Mouse (Mus musculus): ENCODE results near the gene Zfyve1. TPM values are rescaled to one million over a fixed set of nuclear protein-coding genes. Genes with fewer than 3 reads are reported as not detected.

The Zfyve1 gene
- polyA plus RNA-seq, 1 experiment from 2014 or later, result 21.4 TPM

DNA sequence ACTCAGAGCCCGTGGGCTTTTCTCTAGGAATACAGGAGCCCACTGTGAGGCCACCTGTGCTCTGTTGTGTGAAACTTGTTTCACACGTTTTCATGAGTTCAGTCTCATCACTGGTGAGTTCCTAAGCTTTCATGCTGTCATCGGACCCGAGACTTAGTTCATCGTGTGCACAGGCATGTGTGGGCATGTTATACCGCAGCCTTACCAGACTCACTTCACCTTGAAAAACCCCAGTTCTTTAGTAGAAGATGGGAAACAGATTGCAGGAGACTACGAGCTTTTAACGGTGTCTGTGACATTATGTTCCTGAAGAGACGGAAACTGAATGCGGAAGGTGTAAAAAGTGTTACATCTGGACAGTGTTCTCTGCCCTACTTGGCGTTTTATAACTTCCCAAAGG lies 61.6 kb downstream of the Zfyve1 start:
- no peak overlapping the region for H3K27ac ChIP-seq (ENCODE audit: low read depth, low read length)
- no peak overlapping the region for H3K9ac ChIP-seq (ENCODE audit: low read length)
- 91% methylated on average over 11 of the region's 11 CpGs for WGBS
- H3K4me3 ChIP-seq (ENCODE audit: low read depth, low read length), result no peak overlapping the region
- no peaks in the 10 kb centered on the region for H3K4me1 ChIP-seq (ENCODE audit: control insufficient read depth, insufficient read depth, low read length)
- no peaks in the 10 kb centered on the region for H3K27me3 ChIP-seq (ENCODE audit: control insufficient read depth, insufficient read depth, low read length)
- no peak for ATAC-seq (ENCODE audit: low FRiP score)
- H3K9me3 ChIP-seq (ENCODE audit: control insufficient read depth, low read length), result no peaks in the 10 kb centered on the region
- DNase-seq (ENCODE audit: low spot score, missing footprints), result no peak
- H3K36me3 ChIP-seq (ENCODE audit: control insufficient read depth, insufficient read depth, low read length), result peaks cover 4% of the 10 kb centered on the region
- H3K4me2 ChIP-seq, result no peak overlapping the region

DNA sequence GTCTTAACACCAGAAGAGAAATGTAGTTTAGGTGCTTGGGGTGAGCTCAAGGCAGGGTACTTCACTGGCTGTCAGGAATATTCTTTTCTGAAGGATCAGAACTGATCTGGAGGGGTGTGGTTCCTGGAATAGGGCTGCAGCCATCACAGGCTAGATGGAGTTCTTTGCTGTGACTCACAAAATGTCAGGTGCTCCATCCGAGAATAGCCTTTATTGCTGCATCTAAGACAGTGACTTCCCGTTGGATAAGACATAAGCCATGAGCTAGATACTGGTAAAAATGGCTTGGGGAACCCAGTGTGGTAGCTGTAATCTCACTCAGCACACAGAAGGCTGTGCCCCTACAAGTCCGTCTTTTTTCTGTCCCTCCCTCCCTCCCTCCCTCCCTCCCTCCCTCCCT lies 62.8 kb downstream of the Zfyve1 start:
- Histone ChIP-seq H3K36me3 (ENCODE audit: control insufficient read depth, insufficient read depth, low read length) (peaks cover under 1% of the 10 kb centered on the region), H3K9ac (ENCODE audit: low read length) (no peak overlapping the region), H3K4me3 (ENCODE audit: low read depth, low read length) (no peak overlapping the region), H3K27me3 (ENCODE audit: control insufficient read depth, insufficient read depth, low read length) (no peaks in the 10 kb centered on the region), H3K27ac (ENCODE audit: low read depth, low read length) (no peak overlapping the region), H3K4me2 (no peak overlapping the region), H3K9me3 (ENCODE audit: control insufficient read depth, low read length) (no peaks in the 10 kb centered on the region), H3K4me1 (ENCODE audit: control insufficient read depth, insufficient read depth, low read length) (no peaks in the 10 kb centered on the region)
- 83% methylated on average over 3 of the region's 3 CpGs for WGBS
- DNase-seq (ENCODE audit: low spot score, missing footprints) (no peak), ATAC-seq (ENCODE audit: low FRiP score) (no peak)

DNA sequence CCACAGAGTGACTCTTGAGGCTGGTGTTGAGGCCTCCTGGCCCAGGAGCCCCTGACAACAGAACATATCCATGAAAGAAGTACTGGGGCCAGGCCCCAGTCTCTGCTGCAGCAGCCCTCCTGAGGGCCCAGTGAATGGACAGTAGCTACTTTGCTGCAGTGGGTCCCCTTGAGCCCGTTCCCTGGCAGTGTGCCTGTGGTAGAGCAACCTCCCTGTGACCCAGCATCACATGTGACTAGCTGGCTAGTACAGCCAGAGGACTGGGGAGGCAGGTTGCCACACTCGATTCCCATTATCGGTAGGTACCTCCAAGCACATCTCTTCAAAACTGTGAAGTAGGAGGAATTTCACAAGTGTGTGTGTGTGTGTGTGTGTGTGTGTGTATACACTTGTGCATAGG lies 64.1 kb downstream of the Zfyve1 start:
- no peak for ATAC-seq (ENCODE audit: low FRiP score)
- Histone ChIP-seq H3K9me3 (ENCODE audit: control insufficient read depth, low read length) (no peaks in the 10 kb centered on the region), H3K4me1 (ENCODE audit: control insufficient read depth, insufficient read depth, low read length) (no peaks in the 10 kb centered on the region), H3K4me2 (no peak overlapping the region), H3K4me3 (ENCODE audit: low read depth, low read length) (no peak overlapping the region), H3K27me3 (ENCODE audit: control insufficient read depth, insufficient read depth, low read length) (no peaks in the 10 kb centered on the region), H3K9ac (ENCODE audit: low read length) (no peak overlapping the region), H3K36me3 (ENCODE audit: control insufficient read depth, insufficient read depth, low read length) (no peaks in the 10 kb centered on the region), H3K27ac (ENCODE audit: low read depth, low read length) (no peak overlapping the region)
- no peak for DNase-seq (ENCODE audit: low spot score, missing footprints)
- 89% methylated on average over 3 of the region's 3 CpGs for WGBS

DNA sequence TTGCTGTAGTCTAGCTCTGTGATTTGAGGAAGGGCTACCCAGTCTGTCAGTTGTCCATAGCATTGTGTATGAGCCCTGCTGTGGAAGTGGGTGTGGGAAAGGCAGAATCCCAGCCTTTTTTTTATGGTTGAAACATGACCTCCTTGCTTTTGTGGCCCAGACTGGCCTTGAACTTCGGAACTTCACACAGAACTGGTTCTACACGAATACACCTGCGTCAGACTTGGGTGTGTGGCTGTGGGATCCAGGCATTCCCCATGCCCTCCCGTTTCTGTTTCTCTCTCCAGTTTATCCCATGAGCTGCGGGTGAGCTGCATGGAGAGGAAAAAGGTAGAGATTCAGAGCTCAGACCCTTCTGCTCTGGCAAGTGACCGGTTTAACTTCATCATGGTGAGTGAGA lies 65.0 kb downstream of the Zfyve1 start:
- Histone ChIP-seq H3K27ac (ENCODE audit: low read depth, low read length) (no peak overlapping the region), H3K36me3 (ENCODE audit: control insufficient read depth, insufficient read depth, low read length) (no peaks in the 10 kb centered on the region), H3K4me3 (ENCODE audit: low read depth, low read length) (no peak overlapping the region), H3K27me3 (ENCODE audit: control insufficient read depth, insufficient read depth, low read length) (no peaks in the 10 kb centered on the region), H3K9ac (ENCODE audit: low read length) (no peak overlapping the region), H3K9me3 (ENCODE audit: control insufficient read depth, low read length) (no peaks in the 10 kb centered on the region), H3K4me2 (no peak overlapping the region), H3K4me1 (ENCODE audit: control insufficient read depth, insufficient read depth, low read length) (no peaks in the 10 kb centered on the region)
- ATAC-seq (ENCODE audit: low FRiP score) (no peak), DNase-seq (ENCODE audit: low spot score, missing footprints) (no peak)
- WGBS, result 88% methylated on average over 6 of the region's 6 CpGs

DNA sequence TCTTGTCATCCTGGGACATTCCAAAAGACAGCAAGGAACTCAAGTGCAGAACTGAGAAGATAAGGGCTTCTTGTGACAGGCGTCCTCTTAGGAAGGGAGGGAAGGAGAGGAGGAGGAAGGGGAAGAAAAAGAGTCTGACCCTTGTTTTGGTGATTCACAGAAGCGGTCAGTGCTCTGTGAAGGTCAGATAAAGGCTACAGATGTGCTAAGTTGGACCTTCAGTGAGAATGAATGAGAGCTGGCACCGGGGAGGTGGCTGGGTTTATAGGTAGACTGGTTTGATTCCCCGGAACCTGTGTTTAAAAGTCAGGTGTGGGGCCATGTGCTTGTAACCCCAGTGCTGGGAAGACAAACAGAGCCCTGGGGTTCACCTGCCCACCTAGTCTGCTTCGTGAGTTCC lies 68.4 kb downstream of the Zfyve1 start:
- Histone ChIP-seq H3K9me3 (ENCODE audit: control insufficient read depth, low read length) (no peaks in the 10 kb centered on the region), H3K4me1 (ENCODE audit: control insufficient read depth, insufficient read depth, low read length) (no peaks in the 10 kb centered on the region), H3K4me3 (ENCODE audit: low read depth, low read length) (no peak overlapping the region), H3K4me2 (no peak overlapping the region), H3K36me3 (ENCODE audit: control insufficient read depth, insufficient read depth, low read length) (no peaks in the 10 kb centered on the region), H3K27ac (ENCODE audit: low read depth, low read length) (no peak overlapping the region), H3K27me3 (ENCODE audit: control insufficient read depth, insufficient read depth, low read length) (no peaks in the 10 kb centered on the region), H3K9ac (ENCODE audit: low read length) (no peak overlapping the region)
- DNase-seq (ENCODE audit: low spot score, missing footprints) (no peak), ATAC-seq (ENCODE audit: low FRiP score) (no peak)
- 89% methylated on average over 5 of the region's 5 CpGs for WGBS

DNA sequence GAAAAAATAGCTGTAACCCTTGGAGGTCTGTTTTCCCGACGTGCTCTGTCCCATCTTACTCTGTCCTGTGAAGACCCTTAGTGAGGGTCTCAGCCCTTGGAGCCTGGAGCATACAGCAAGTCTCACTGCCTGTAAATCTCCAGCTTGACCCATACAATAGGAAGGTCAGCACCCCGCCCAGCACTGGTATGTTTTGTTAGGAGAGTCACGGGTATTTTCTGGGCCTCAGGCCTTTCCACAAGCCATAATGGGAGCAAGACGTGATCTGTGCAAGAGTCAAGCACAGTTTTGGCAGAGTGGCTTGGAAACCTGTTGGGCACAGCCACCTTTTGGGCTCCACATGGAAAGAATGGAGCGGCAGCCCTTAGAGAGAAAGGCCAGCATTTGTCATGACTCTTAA lies 69.2 kb downstream of the Zfyve1 start:
- H3K36me3 ChIP-seq (ENCODE audit: control insufficient read depth, insufficient read depth, low read length), result no peaks in the 10 kb centered on the region
- H3K4me3 ChIP-seq (ENCODE audit: low read depth, low read length), result no peak overlapping the region
- WGBS, result 81% methylated on average over 6 of the region's 6 CpGs
- ATAC-seq (ENCODE audit: low FRiP score), result no peak
- no peaks in the 10 kb centered on the region for H3K9me3 ChIP-seq (ENCODE audit: control insufficient read depth, low read length)
- DNase-seq (ENCODE audit: low spot score, missing footprints), result no peak
- H3K27me3 ChIP-seq (ENCODE audit: control insufficient read depth, insufficient read depth, low read length), result no peaks in the 10 kb centered on the region
- no peak overlapping the region for H3K9ac ChIP-seq (ENCODE audit: low read length)
- no peak overlapping the region for H3K4me2 ChIP-seq
- H3K27ac ChIP-seq (ENCODE audit: low read depth, low read length), result no peak overlapping the region
- no peaks in the 10 kb centered on the region for H3K4me1 ChIP-seq (ENCODE audit: control insufficient read depth, insufficient read depth, low read length)

DNA sequence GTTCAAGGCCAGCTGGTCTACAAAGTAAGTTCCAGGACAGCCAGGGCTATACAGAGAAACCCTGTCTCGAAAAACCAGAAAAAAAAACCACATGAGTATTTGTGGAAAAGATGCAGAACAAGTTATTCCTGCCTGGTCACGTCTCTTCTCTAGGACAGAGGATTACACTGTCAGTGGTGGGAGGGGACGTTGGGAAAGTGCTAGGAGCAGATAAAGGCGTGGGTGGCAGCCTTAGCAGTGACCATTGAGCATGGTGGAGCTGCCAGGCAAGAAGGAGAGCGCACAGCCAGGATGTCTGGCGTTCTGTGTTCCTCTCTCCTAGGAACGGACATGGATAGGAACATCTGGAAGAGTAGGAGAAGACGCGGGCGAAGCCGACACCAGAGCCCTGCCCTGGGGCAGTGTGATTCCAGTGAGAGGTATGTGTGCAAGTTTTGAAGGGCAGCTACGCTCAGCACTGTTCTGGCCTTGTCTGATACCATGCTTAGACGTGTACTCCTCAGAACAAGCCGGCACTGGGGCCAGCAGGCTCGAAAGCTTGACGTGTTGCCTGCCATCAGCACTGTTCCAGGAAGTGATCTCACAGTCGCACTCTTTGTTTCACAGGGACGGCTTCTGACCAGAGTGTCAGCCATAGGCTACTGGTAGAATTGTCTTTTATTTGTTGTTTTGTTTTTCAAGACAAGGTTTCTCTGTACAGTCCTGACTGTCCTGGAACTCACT lies 71.0 kb downstream of the Zfyve1 start:
- no peak overlapping the region for H3K27ac ChIP-seq (ENCODE audit: low read depth, low read length)
- ATAC-seq (ENCODE audit: low FRiP score) (no peak), DNase-seq (ENCODE audit: low spot score, missing footprints) (no peak)
- H3K36me3 ChIP-seq (ENCODE audit: control insufficient read depth, insufficient read depth, low read length), result no peaks in the 10 kb centered on the region
- no peaks in the 10 kb centered on the region for H3K9me3 ChIP-seq (ENCODE audit: control insufficient read depth, low read length)
- WGBS, result 90% methylated on average over 18 of the region's 18 CpGs
- no peak overlapping the region for H3K4me3 ChIP-seq (ENCODE audit: low read depth, low read length)
- no peak overlapping the region for H3K4me2 ChIP-seq
- no peak overlapping the region for H3K9ac ChIP-seq (ENCODE audit: low read length)
- H3K27me3 ChIP-seq (ENCODE audit: control insufficient read depth, insufficient read depth, low read length), result no peaks in the 10 kb centered on the region
- peaks cover 3% of the 10 kb centered on the region; the same call in 1 of the 2 replicates for H3K4me1 ChIP-seq (ENCODE audit: control insufficient read depth, insufficient read depth, low read length)

DNA sequence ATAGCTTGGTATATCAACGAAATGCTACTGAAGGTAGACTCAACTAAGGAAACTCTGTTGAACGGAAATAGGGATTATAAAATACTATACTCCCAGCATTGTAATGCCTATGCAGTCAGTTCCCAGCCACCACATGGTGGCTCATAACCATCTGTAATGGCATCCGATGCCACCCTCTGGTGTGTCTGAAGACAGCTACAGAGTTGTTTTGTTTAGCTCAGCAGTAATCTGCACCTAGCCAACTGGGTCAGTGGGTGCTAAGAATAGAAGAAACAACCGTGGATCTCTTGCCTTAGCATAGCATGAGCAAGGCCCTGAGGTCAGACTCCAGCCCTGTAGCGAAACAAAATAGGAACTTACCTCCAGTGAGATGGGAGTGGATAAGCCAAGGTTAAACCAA lies 72.7 kb downstream of the Zfyve1 start:
- H3K4me2 ChIP-seq, result no peak overlapping the region
- ATAC-seq (ENCODE audit: low FRiP score) (no peak), DNase-seq (ENCODE audit: low spot score, missing footprints) (no peak)
- H3K27ac ChIP-seq (ENCODE audit: low read depth, low read length), result no peak overlapping the region
- no peak overlapping the region for H3K9ac ChIP-seq (ENCODE audit: low read length)
- H3K4me1 ChIP-seq (ENCODE audit: control insufficient read depth, insufficient read depth, low read length), result peaks cover 4% of the 10 kb centered on the region; the same call in 1 of the 2 replicates
- H3K27me3 ChIP-seq (ENCODE audit: control insufficient read depth, insufficient read depth, low read length), result no peaks in the 10 kb centered on the region
- WGBS, result 80% methylated on average over 5 of the region's 5 CpGs
- H3K9me3 ChIP-seq (ENCODE audit: control insufficient read depth, low read length), result no peaks in the 10 kb centered on the region
- no peak overlapping the region for H3K4me3 ChIP-seq (ENCODE audit: low read depth, low read length)
- no peaks in the 10 kb centered on the region for H3K36me3 ChIP-seq (ENCODE audit: control insufficient read depth, insufficient read depth, low read length)

DNA sequence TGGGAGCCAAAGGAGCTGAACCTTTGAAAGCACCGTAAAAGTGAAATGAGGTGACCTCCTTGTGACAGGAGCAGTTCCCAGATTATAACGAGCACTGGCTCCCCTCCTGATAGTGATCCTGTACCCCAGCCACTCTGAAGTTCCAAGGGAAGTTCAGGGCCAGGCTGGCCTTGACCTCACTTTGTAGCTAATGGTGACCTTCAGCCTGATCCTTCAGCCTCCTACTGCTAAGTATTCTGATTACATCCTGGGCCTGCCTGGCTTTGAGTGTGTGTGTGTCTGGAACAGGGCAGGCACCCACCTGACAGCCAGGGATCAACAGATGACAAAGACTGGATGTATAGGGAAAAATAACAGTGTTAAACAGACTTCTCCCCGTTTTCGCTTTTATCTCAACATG lies 73.1 kb downstream of the Zfyve1 start:
- 92% methylated on average over 4 of the region's 4 CpGs for WGBS
- H3K4me2 ChIP-seq, result no peak overlapping the region
- DNase-seq (ENCODE audit: low spot score, missing footprints), result no peak
- H3K9me3 ChIP-seq (ENCODE audit: control insufficient read depth, low read length), result no peaks in the 10 kb centered on the region
- H3K4me1 ChIP-seq (ENCODE audit: control insufficient read depth, insufficient read depth, low read length), result peaks cover 4% of the 10 kb centered on the region; the same call in 1 of the 2 replicates
- H3K36me3 ChIP-seq (ENCODE audit: control insufficient read depth, insufficient read depth, low read length), result no peaks in the 10 kb centered on the region
- no peak for ATAC-seq (ENCODE audit: low FRiP score)
- H3K9ac ChIP-seq (ENCODE audit: low read length), result no peak overlapping the region
- H3K27me3 ChIP-seq (ENCODE audit: control insufficient read depth, insufficient read depth, low read length), result no peaks in the 10 kb centered on the region
- no peak overlapping the region for H3K27ac ChIP-seq (ENCODE audit: low read depth, low read length)
- H3K4me3 ChIP-seq (ENCODE audit: low read depth, low read length), result no peak overlapping the region

Measured in midbrain, embryonic 11.5 days (tissue).